Mouse (Mus musculus): ENCODE data around the gene Snrpd3. TPM values are rescaled to one million over a fixed set of nuclear protein-coding genes. Genes with fewer than 3 reads are reported as not detected.
"Not testable (repeated sequence)": the region's sequence is repeated elsewhere in the genome, so short reads cannot be mapped to it uniquely, and the experiment has no call there.

Gene Snrpd3
- total RNA-seq, 2 experiments from 2014 or later: 119 to 120 TPM

- intact Hi-C loops (cut with DNase I): no loop called here
- no peak for DNase-seq
Observed at GRCm38 (mm10) chr10:75562596-75562995, 45.2 kb downstream of the Snrpd3 start.

- DNase-seq: no peak
Observed at GRCm38 (mm10) chr10:75564687-75565265, 47.4 kb downstream of the Snrpd3 start.

GRCm38 (mm10) chr10:75565436-75565835, 48.1 kb downstream of the Snrpd3 start:
- DNase-seq: no peak
- intact Hi-C loops (cut with DNase I): no loop called here

More at GRCm38 (mm10) chr10:75564687-75565265, 47.4 kb downstream of the Snrpd3 start:
- intact Hi-C loops (cut with DNase I): no loop called here

- intact Hi-C loops (cut with DNase I): no loop called here
Observed at GRCm38 (mm10) chr10:75565906-75566305, 48.6 kb downstream of the Snrpd3 start.

GRCm38 (mm10) chr10:75566321-75566720, 49.0 kb downstream of the Snrpd3 start:
- intact Hi-C loops (cut with DNase I): no loop called here

More at GRCm38 (mm10) chr10:75565906-75566305, 48.6 kb downstream of the Snrpd3 start:
- DNase-seq: no peak

GRCm38 (mm10) chr10:75566765-75567164, 49.4 kb downstream of the Snrpd3 start:
- DNase-seq; intact Hi-C loops (cut with DNase I): not testable (repeated sequence)

More at GRCm38 (mm10) chr10:75566321-75566720, 49.0 kb downstream of the Snrpd3 start:
- DNase-seq: no peak

- intact Hi-C loops (cut with DNase I): no loop called here
Observed at GRCm38 (mm10) chr10:75568029-75568428, 50.7 kb downstream of the Snrpd3 start.

GRCm38 (mm10) chr10:75568441-75568840, 51.1 kb downstream of the Snrpd3 start:
- intact Hi-C loops (cut with DNase I): no loop called here
- DNase-seq: no peak

More at GRCm38 (mm10) chr10:75568029-75568428, 50.7 kb downstream of the Snrpd3 start:
- DNase-seq: no peak

GRCm38 (mm10) chr10:75568851-75569250, 51.5 kb downstream of the Snrpd3 start:
- no peak for DNase-seq
- intact Hi-C loops (cut with DNase I): no loop called here

GRCm38 (mm10) chr10:75570981-75571657, 53.8 kb downstream of the Snrpd3 start:
- intact Hi-C loops (cut with DNase I): no loop called here
- no peak for DNase-seq

GRCm38 (mm10) chr10:75571937-75572336, 54.6 kb downstream of the Snrpd3 start:
- intact Hi-C loops (cut with DNase I): no loop called here
- no peak for DNase-seq

- intact Hi-C loops (cut with DNase I): no loop called here
- DNase-seq: no peak
Observed at GRCm38 (mm10) chr10:75573181-75573580, 55.8 kb downstream of the Snrpd3 start.

- no peak for DNase-seq
- intact Hi-C loops (cut with DNase I): no loop called here
Observed at GRCm38 (mm10) chr10:75573965-75574364, 56.6 kb downstream of the Snrpd3 start.

- no peak for DNase-seq
- intact Hi-C loops (cut with DNase I): no loop called here
Observed at GRCm38 (mm10) chr10:75579129-75579528, 61.8 kb downstream of the Snrpd3 start.

- intact Hi-C loops (cut with DNase I): loop anchor here (10.0 kb wide), 2 partner anchors 119 to 369 kb away; partner anchors contain the start of gene Gm5134
- DNase-seq: peak; percentile 91
Observed at GRCm38 (mm10) chr10:75585876-75586552, 68.7 kb downstream of the Snrpd3 start.

GRCm38 (mm10) chr10:75586553-75586879, 69.2 kb downstream of the Snrpd3 start:
- DNase-seq: no peak
- intact Hi-C loops (cut with DNase I): loop anchor here (10.0 kb wide), 2 partner anchors 118 to 368 kb away; partner anchors contain the start of gene Gm5134

Other genes with a start within 250 kb of the Snrpd3 start
- 10 to 100 TPM; 10.2 to 13.5 TPM for gene Adora2a, start 200.7 kb upstream of the Snrpd3 start, total RNA-seq (2021)
- gene Upb1, start 116.4 kb upstream of the Snrpd3 start, total RNA-seq (2021): under 1 TPM; 0.12 to 0.52 TPM
- 10 to 100 TPM; 21.5 to 23.8 TPM for gene Gucd1, start 421 bp downstream of the Snrpd3 start, total RNA-seq (2021)
- gene Lrrc75b, start 42.8 kb downstream of the Snrpd3 start, total RNA-seq (2021): 10 to 100 TPM; 46.4 to 49.0 TPM
- gene Ggt1, start 44.1 kb downstream of the Snrpd3 start, total RNA-seq (2021): 1 to 10 TPM; 3.1 to 3.5 TPM
- gene Ggt5, start 71.8 kb downstream of the Snrpd3 start, total RNA-seq (2021): 1 to 10 TPM; 1.9 to 3.0 TPM
- gene Susd2, start 126.5 kb downstream of the Snrpd3 start, total RNA-seq (2021): 1 to 10 TPM; 1.6 to 2.5 TPM
- gene Cabin1, start 246.8 kb downstream of the Snrpd3 start, total RNA-seq (2021): 100 to 1,000 TPM in 1 of 2 experiments, 10 to 100 TPM in 1; 93.1 to 101 TPM

Measured in left cerebral cortex, postnatal 4 days (tissue).